Mouse (Mus musculus) embryonic fibroblast, embryonic 13.5 days (primary cell): ENCODE measurements around the gene Btn1a1. TPM values are rescaled to one million over a fixed set of nuclear protein-coding genes. Genes with fewer than 3 reads are reported as not detected.
A peak's percentile ranks its signal among the peaks of the same experiment; 100 is the strongest.

Experiments
- H3K27ac ChIP-seq: 2 replicates; pipeline ENCODE4 v1.5.1; 2012; ENCODE audit warnings: low read length, control low read depth, inconsistent platforms; ENCODE audit not compliant: insufficient read depth
- H3K4me1 ChIP-seq: 2 replicates; pipeline ENCODE4 v1.6.1; 2011; ENCODE audit warnings: low read length; ENCODE audit not compliant: control insufficient read depth, insufficient read depth
- H3K4me3 ChIP-seq: 2 replicates; pipeline ENCODE4 v1.5.1; 2011; ENCODE audit warnings: mild to moderate bottlenecking, control low read depth, low read length; ENCODE audit not compliant: insufficient read depth
- CTCF ChIP-seq: IDR thresholded peaks from 2 replicates; pipeline ENCODE4 v1.5.1; 2011; ENCODE audit warnings: mild to moderate bottlenecking, control low read depth, low read length, moderate library complexity, borderline replicate concordance; ENCODE audit not compliant: insufficient read depth
- POLR2A ChIP-seq: IDR thresholded peaks from 2 replicates; pipeline ENCODE4 v1.6.1; 2011; ENCODE audit warnings: low read depth, mild to moderate bottlenecking, control low read depth, low read length, moderate library complexity
- polyA plus RNA-seq: library from polyadenylated mRNA; stranded (reverse); fragments of >200 nt; gene quantifications from 2 replicates; pipeline ENCODE4 v1.2.4, GENCODE M21; 2011; ENCODE audit warnings: low read depth; ENCODE audit not compliant: missing spikeins, insufficient read length

Btn1a1 gene
- polyA plus RNA-seq, 1 experiment, result not detected

- Histone ChIP-seq H3K4me3 (peak overlapping the region; percentile 28), H3K4me1 (peaks cover 2% of the 10 kb centered on the region; the same call in 1 of the 2 replicates)
These were observed 40.2 kb downstream of the Btn1a1 start for GRCm38 (mm10) chr13:23425505-23425904.

GRCm38 (mm10) chr13:23424494-23425325, 41.0 kb downstream of the Btn1a1 start:
- TF ChIP-seq POLR2A (peak; percentile 51), CTCF (peak; percentile 93)
- peaks cover 2% of the 10 kb centered on the region; the same call in 1 of the 2 replicates for H3K4me1 ChIP-seq
- H3K4me3 ChIP-seq, result peak overlapping the region; percentile 11
- no peak overlapping the region for H3K27ac ChIP-seq

More at GRCm38 (mm10) chr13:23425505-23425904, 40.2 kb downstream of the Btn1a1 start:
- peak overlapping the region; percentile 35; the same call in 1 of the 2 replicates for H3K27ac ChIP-seq
- 0 out of 2 replicates have a peak, but pooled peaks have one; percentile 24 for TF ChIP-seq POLR2A
- no peak for TF ChIP-seq CTCF

- peak overlapping the region; percentile 56 for H3K4me3 ChIP-seq
- H3K4me1 ChIP-seq, result no peaks in the 10 kb centered on the region; the same call in 1 of the 2 replicates
- no peak overlapping the region for H3K27ac ChIP-seq
- TF ChIP-seq CTCF (no peak), POLR2A (peak; percentile 56; the same call in 1 of the 2 replicates)
These were observed 41.7 kb downstream of the Btn1a1 start for GRCm38 (mm10) chr13:23424052-23424380.

GRCm38 (mm10) chr13:23423286-23424051, 42.2 kb downstream of the Btn1a1 start, which contains the start of gene Abt1:
TSS of gene Abt1 (minus strand) at chr13:23423866.
- H3K4me1 ChIP-seq, result no peaks in the 10 kb centered on the region; the same call in 1 of the 2 replicates
- no peak within 1 kb of the TSS for H3K27ac ChIP-seq
- TF ChIP-seq CTCF, result no peak
- peak; percentile 79 for TF ChIP-seq POLR2A
- peak within 1 kb of the TSS; percentile 62 for H3K4me3 ChIP-seq

- Histone ChIP-seq H3K4me1 (no peaks in the 10 kb centered on the region; the same call in 1 of the 2 replicates), H3K4me3 (peak overlapping the region; percentile 62; the same call in 1 of the 2 replicates), H3K27ac (no peak overlapping the region)
- TF ChIP-seq POLR2A (no peak), CTCF (no peak)
These were observed 43.4 kb downstream of the Btn1a1 start for GRCm38 (mm10) chr13:23422351-23422750.

GRCm38 (mm10) chr13:23412630-23413521, 52.8 kb downstream of the Btn1a1 start:
- H3K4me3 ChIP-seq, result peak overlapping the region; percentile 69
- TF ChIP-seq POLR2A (no peak), CTCF (no peak)
- H3K27ac ChIP-seq, result no peak overlapping the region
- H3K4me1 ChIP-seq, result no peaks in the 10 kb centered on the region

GRCm38 (mm10) chr13:23412211-23412629, 53.5 kb downstream of the Btn1a1 start:
- H3K4me3 ChIP-seq, result peak overlapping the region; percentile 69
- no peaks in the 10 kb centered on the region for H3K4me1 ChIP-seq
- TF ChIP-seq CTCF (no peak), POLR2A (no peak)
- H3K27ac ChIP-seq, result no peak overlapping the region

- H3K4me3 ChIP-seq, result peak overlapping the region; percentile 69
- TF ChIP-seq POLR2A, result no peak
- TF ChIP-seq CTCF, result no peak
- H3K4me1 ChIP-seq, result no peaks in the 10 kb centered on the region
- H3K27ac ChIP-seq, result no peak overlapping the region
These were observed 54.1 kb downstream of the Btn1a1 start for GRCm38 (mm10) chr13:23411311-23412210.
